Mouse (Mus musculus): ENCODE results near the gene Sp1.

GRCm38 (mm10) chr15:102474520-102474919, 68.6 kb downstream of the Sp1 start:
- TF ChIP-seq POLR2A (IDR thresholded peaks at IDR 0.05; ENCODE audit: borderline replicate concordance, extremely low read depth, insufficient read depth, insufficient read length, poor library complexity, severe bottlenecking) = no peak
- TF ChIP-seq CTCF (IDR thresholded peaks at IDR 0.05; ENCODE audit: borderline replicate concordance, extremely low read depth, insufficient read depth, insufficient read length) = no peak
